Mouse (Mus musculus): ENCODE data around the gene Usp48.
A peak's percentile ranks its signal among the peaks of the same experiment; 100 is the strongest.
"Not testable (repeated sequence)": the region's sequence is repeated elsewhere in the genome, so short reads cannot be mapped to it uniquely, and the experiment has no call there.

The Usp48 gene

GRCm38 (mm10) chr4:137593601-137594495 lies at the start of gene Usp48:
TSS of gene Usp48 (plus strand) at chr4:137593755.
- DNase-seq (ENCODE audit: low spot score) = peak; percentile 99

GRCm38 (mm10) chr4:137545568-137545967 lies 48.0 kb upstream of the Usp48 start:
- no peak for DNase-seq (ENCODE audit: low spot score)

GRCm38 (mm10) chr4:137546003-137546525 lies 47.5 kb upstream of the Usp48 start:
- no peak for DNase-seq (ENCODE audit: low spot score)

- DNase-seq (ENCODE audit: low spot score) = no peak
Observed at GRCm38 (mm10) chr4:137553466-137553865, 40.1 kb upstream of the Usp48 start.

- no peak for DNase-seq (ENCODE audit: low spot score)
Observed at GRCm38 (mm10) chr4:137556673-137557210, 36.8 kb upstream of the Usp48 start.

- DNase-seq (ENCODE audit: low spot score) = no peak
Observed at GRCm38 (mm10) chr4:137569873-137570272, 23.7 kb upstream of the Usp48 start.

GRCm38 (mm10) chr4:137574469-137574868 lies 19.1 kb upstream of the Usp48 start, which contains the start of gene Ldlrad2:
TSS of gene Ldlrad2 (minus strand) at chr4:137574569.
- DNase-seq (ENCODE audit: low spot score) = no peak

- DNase-seq (ENCODE audit: low spot score) = no peak
Observed at GRCm38 (mm10) chr4:137577486-137577885, 16.1 kb upstream of the Usp48 start.

GRCm38 (mm10) chr4:137578181-137578845 lies 15.2 kb upstream of the Usp48 start:
- DNase-seq (ENCODE audit: low spot score) = peak; percentile 68

- peak; percentile 61 for DNase-seq (ENCODE audit: low spot score)
Observed at GRCm38 (mm10) chr4:137579789-137580188, 13.8 kb upstream of the Usp48 start.

- no peak for DNase-seq (ENCODE audit: low spot score)
Observed at GRCm38 (mm10) chr4:137580299-137580698, 13.3 kb upstream of the Usp48 start.

GRCm38 (mm10) chr4:137581815-137582214 lies 11.7 kb upstream of the Usp48 start:
- no peak for DNase-seq (ENCODE audit: low spot score)

GRCm38 (mm10) chr4:137589095-137589494 lies 4.5 kb upstream of the Usp48 start:
- not testable (repeated sequence) for DNase-seq (ENCODE audit: low spot score)

- DNase-seq (ENCODE audit: low spot score) = no peak
Observed at GRCm38 (mm10) chr4:137589586-137589985, 4.0 kb upstream of the Usp48 start.

- no peak for DNase-seq (ENCODE audit: low spot score)
Observed at GRCm38 (mm10) chr4:137590961-137591360, 2.6 kb upstream of the Usp48 start.

GRCm38 (mm10) chr4:137594496-137595270 lies 1.1 kb downstream of the Usp48 start:
- DNase-seq (ENCODE audit: low spot score) = no peak

GRCm38 (mm10) chr4:137597098-137597630 lies 3.6 kb downstream of the Usp48 start:
- no peak for DNase-seq (ENCODE audit: low spot score)

- DNase-seq (ENCODE audit: low spot score) = no peak
Observed at GRCm38 (mm10) chr4:137598577-137598976, 5.0 kb downstream of the Usp48 start.

- DNase-seq (ENCODE audit: low spot score) = no peak
Observed at GRCm38 (mm10) chr4:137603449-137604171, 10.1 kb downstream of the Usp48 start.

- DNase-seq (ENCODE audit: low spot score) = no peak
Observed at GRCm38 (mm10) chr4:137607023-137607422, 13.5 kb downstream of the Usp48 start.

- no peak for DNase-seq (ENCODE audit: low spot score)
Observed at GRCm38 (mm10) chr4:137609281-137609680, 15.7 kb downstream of the Usp48 start.

All from testis, postnatal 14 days (tissue).